Comparison of ENCODE assay signal across 12 mouse cellular contexts in the genomic region with DNA sequence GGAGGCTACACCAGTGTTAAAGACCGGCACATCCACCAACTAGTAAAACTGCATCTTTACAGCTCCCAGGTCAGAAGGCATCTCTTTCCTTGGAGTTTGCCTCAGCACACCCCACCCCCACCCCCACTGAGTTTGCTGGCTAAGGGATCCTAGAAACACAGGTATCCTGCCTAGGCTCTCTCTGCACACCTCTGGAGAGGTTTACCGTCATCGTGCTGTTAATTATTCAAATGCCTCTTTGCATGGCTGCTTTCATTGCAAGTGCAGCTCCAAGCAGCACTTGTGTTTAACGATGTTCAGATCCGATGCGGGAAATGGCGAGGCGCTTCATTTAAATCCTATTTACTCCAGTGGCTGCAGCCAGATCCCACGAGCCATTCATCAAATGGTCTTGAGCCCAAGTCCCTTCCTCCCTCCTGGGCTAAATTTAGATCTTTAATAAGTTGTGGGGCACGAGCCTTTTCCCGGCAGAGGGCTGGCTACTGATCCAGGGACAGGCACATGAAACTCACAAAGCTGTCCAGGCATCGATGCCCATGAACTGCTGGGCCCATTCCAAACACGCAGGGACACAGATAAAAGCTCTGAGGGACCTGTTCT.
A peak's percentile ranks its signal among the peaks of the same experiment; 100 is the strongest.
DNase-seq lines count a peak whose midpoint lies in the region; ATAC-seq lines count a peak whose summit lies in the region.
"Had no signal": no experiment of that assay in that cellular context is flagged by ENCODE, and none has a peak within 500 bp of the region (broad histone marks: within the 10 kb centered on the region; RNA-seq: fewer than 3 reads in every experiment).

No protein-coding gene starts in this region.

- no peak overlapping the region for H3K9ac ChIP-seq in heart, embryonic 12.5 days
- no peak overlapping the region for H3K9ac ChIP-seq in heart, embryonic 15.5 days
- no peak overlapping the region for H3K9ac ChIP-seq in limb, embryonic 12.5 days (replicated peaks)
- H3K9ac ChIP-seq: embryonic facial prominence, embryonic 15.5 days; liver, embryonic 12.5 days had no signal

- DNase-seq in heart, adult 11 months, result peak; percentile 94
- peak; percentile 27 for DNase-seq in brain, adult 2 months (ENCODE audit: low read depth, low spot score)
- no peak for DNase-seq in frontal cortex, postnatal 25 days (ENCODE audit: low spot score in 2 of 2)
- no peak for DNase-seq in thymus, postnatal 25 days
- DNase-seq: right cerebral cortex, adult 18-20 months had no signal

- H3K4me3 ChIP-seq in heart, embryonic 12.5 days, result no peak overlapping the region
- no peak overlapping the region for H3K4me3 ChIP-seq in heart, embryonic 15.5 days
- no peak overlapping the region for H3K4me3 ChIP-seq in limb, embryonic 12.5 days (replicated peaks)
- H3K4me3 ChIP-seq: embryonic facial prominence, embryonic 15.5 days; liver, embryonic 12.5 days had no signal

- no peaks in the 10 kb centered on the region for H3K27me3 ChIP-seq in heart, embryonic 12.5 days (replicated peaks)
- H3K27me3 ChIP-seq in heart, embryonic 15.5 days, result no peaks in the 10 kb centered on the region
- no peaks in the 10 kb centered on the region for H3K27me3 ChIP-seq in limb, embryonic 12.5 days
- H3K27me3 ChIP-seq: embryonic facial prominence, embryonic 15.5 days; liver, embryonic 12.5 days had no signal

- no peaks in the 10 kb centered on the region for H3K36me3 ChIP-seq in heart, embryonic 12.5 days
- H3K36me3 ChIP-seq in heart, embryonic 15.5 days, result no peaks in the 10 kb centered on the region
- no peaks in the 10 kb centered on the region for H3K36me3 ChIP-seq in limb, embryonic 12.5 days
- H3K36me3 ChIP-seq: embryonic facial prominence, embryonic 15.5 days; liver, embryonic 12.5 days had no signal

- WGBS in heart, embryonic 12.5 days, result 46% methylated on average over 13 of the region's 13 CpGs
- WGBS in heart, embryonic 15.5 days, result 39% methylated on average over 13 of the region's 13 CpGs
- WGBS in limb, embryonic 12.5 days, result 24% methylated on average over 13 of the region's 13 CpGs

- no peak overlapping the region for H3K27ac ChIP-seq in heart, embryonic 12.5 days (ENCODE audit: poor library complexity, severe bottlenecking)
- H3K27ac ChIP-seq in heart, embryonic 15.5 days, result no peak overlapping the region
- H3K27ac ChIP-seq in limb, embryonic 12.5 days, result no peak overlapping the region
- H3K27ac ChIP-seq: embryonic facial prominence, embryonic 15.5 days; liver, embryonic 12.5 days; stomach, postnatal 0 days had no signal

- no peak for ATAC-seq in heart, embryonic 12.5 days (ENCODE audit: insufficient number of reproducible peaks, low FRiP score)
- no peak for ATAC-seq in heart, embryonic 15.5 days (replicated peaks; ENCODE audit: insufficient number of reproducible peaks, insufficient read depth, low FRiP score, low read depth)
- ATAC-seq in limb, embryonic 12.5 days (ENCODE audit: insufficient number of reproducible peaks, insufficient read depth, low FRiP score, low TSS enrichment, low read depth), result no peak
- no peak for ATAC-seq in monocyte, adult 5-6 weeks (replicated peaks; ENCODE audit: insufficient number of reproducible peaks, low FRiP score, low TSS enrichment, poor library complexity, severe bottlenecking)
- ATAC-seq: liver, embryonic 12.5 days had no signal

- H3K4me1 ChIP-seq in heart, embryonic 12.5 days (replicated peaks), result peaks cover 34% of the 10 kb centered on the region
- peaks cover 13% of the 10 kb centered on the region for H3K4me1 ChIP-seq in heart, embryonic 15.5 days (replicated peaks)
- H3K4me1 ChIP-seq in limb, embryonic 12.5 days (replicated peaks), result peaks cover 25% of the 10 kb centered on the region
- H3K4me1 ChIP-seq: embryonic facial prominence, embryonic 15.5 days; liver, embryonic 12.5 days had no signal

- H3K9me3 ChIP-seq in heart, embryonic 12.5 days (replicated peaks), result no peaks in the 10 kb centered on the region
- no peaks in the 10 kb centered on the region for H3K9me3 ChIP-seq in heart, embryonic 15.5 days (replicated peaks)
- H3K9me3 ChIP-seq in limb, embryonic 12.5 days, result no peaks in the 10 kb centered on the region
- H3K9me3 ChIP-seq: embryonic facial prominence, embryonic 15.5 days; liver, embryonic 12.5 days had no signal

- no peak overlapping the region for H3K4me2 ChIP-seq in heart, embryonic 12.5 days
- H3K4me2 ChIP-seq in heart, embryonic 15.5 days, result peak overlapping the region; percentile 32; the same call in 1 of the 2 replicates
- H3K4me2 ChIP-seq in limb, embryonic 12.5 days, result peak overlapping the region; percentile 25
- H3K4me2 ChIP-seq: embryonic facial prominence, embryonic 15.5 days; liver, embryonic 12.5 days had no signal

Comparison
In these comparisons a context has a peak if more than half of its experiments do, and no peak if none do; other contexts are left out.
1. DNase-seq: peak in heart, adult 11 months (single experiment) and brain, adult 2 months (single experiment); none in frontal cortex, postnatal 25 days (0 of 2) and thymus, postnatal 25 days (single experiment).